Mouse (Mus musculus): ENCODE measurements around the gene Map1b.

DNA sequence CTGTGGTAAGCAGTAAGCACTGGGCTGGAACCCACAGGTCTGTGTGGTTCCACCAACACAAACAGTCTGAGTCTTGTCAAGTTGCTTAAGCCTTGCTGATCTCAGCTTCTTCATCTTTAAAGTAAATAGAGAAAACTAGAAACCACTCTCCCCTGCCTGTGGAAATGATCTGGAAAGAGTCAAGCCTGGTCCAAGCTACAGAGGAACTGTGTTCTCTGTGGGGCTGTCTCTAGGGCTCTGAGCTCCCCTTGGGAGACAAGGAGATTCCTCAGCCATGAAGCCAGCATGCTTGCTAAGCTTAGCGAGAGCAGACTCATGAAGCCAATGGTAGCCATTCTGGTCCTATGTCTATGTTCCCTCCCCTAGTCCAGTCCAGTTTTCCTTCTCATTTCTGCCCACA is 138.1 kb downstream of the Map1b start:
- TF ChIP-seq EP300 (IDR thresholded peaks at IDR 0.05; ENCODE audit: low read depth): no peak
- no peak for TF ChIP-seq CTCF (IDR thresholded peaks at IDR 0.05; ENCODE audit: low read depth)
